Mouse (Mus musculus): ENCODE results near the gene Gm7137. TPM values are rescaled to one million over a fixed set of nuclear protein-coding genes. Genes with fewer than 3 reads are reported as not detected.
"Not testable (repeated sequence)": the region's sequence is repeated elsewhere in the genome, so short reads cannot be mapped to it uniquely, and the experiment has no call there.

Gene Gm7137
- total RNA-seq, 1 experiment from 2014 or later: not detected

- ATAC-seq (replicated peaks; ENCODE audit: insufficient number of reproducible peaks, low FRiP score, low TSS enrichment, poor library complexity, severe bottlenecking): no peak
These were observed 18.3 kb downstream of the Gm7137 start for GRCm38 (mm10) chr10:77769727-77770126.

DNA sequence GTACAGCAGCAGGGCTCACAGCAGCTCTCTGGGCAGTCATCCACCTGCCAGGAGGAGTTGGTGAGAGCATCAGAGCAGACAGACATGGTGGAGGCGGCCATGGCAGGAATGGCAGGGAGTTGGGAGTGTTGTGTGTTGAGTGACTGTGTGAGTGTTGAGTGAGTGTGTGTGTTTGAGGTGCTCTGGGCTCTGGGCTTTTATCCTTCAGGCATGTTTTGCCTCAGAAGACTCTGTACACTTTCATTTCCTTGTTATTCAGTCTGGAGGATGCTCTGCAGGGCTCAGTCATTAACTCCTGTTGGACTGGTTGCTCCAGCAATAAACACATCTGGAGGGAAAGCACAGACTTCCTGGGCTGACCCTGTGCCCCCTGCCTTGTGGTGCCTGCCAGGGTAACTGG is 28.4 kb downstream of the Gm7137 start, which contains the start of gene Gm3233:
TSS of gene Gm3233 (minus strand) at position 101 of the 400 bp plus-strand sequence.
- ATAC-seq (replicated peaks; ENCODE audit: insufficient number of reproducible peaks, low FRiP score, low TSS enrichment, poor library complexity, severe bottlenecking): not testable (repeated sequence)

DNA sequence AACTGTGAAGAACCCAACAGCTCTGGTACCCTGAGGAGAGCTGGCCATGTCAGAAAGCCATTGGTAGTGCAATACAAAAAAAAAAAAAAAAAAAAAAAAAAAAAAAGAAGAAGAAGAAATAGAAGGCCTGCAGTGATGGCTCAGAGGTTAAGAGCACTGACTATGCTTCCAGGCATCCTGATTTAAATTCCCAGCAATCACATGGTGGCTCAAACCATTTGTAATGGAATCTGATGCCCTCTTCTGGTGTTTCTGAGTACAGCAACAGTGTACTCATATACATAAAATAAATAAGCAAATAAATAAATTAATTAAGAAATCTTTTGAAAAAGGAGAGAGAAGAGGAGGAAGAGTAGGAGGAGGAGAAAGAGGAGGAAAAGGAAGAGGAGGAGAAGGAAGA is 34.6 kb downstream of the Gm7137 start:
- no peak for ATAC-seq (replicated peaks; ENCODE audit: insufficient number of reproducible peaks, low FRiP score, low TSS enrichment, poor library complexity, severe bottlenecking)

DNA sequence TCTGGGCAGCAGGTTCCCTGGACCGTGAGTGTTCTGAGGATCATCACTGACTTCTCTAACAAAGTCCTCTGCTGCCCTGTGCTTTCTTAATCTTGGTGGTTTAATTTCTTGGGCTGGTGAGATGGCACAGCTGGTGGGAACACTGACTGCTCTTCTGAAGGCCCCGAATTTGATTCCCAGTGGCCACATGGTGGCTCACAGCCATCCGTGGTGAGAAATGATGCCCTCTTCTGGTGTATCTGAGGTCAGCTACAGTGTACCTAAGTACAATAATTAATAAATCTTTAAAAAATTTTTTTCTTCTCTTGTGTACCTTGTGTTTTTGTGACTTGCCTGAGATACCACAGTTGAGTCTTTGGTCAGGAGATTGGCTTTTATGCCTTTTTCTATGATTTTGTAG is 35.7 kb downstream of the Gm7137 start:
- ATAC-seq (replicated peaks; ENCODE audit: insufficient number of reproducible peaks, low FRiP score, low TSS enrichment, poor library complexity, severe bottlenecking): not testable (repeated sequence)

DNA sequence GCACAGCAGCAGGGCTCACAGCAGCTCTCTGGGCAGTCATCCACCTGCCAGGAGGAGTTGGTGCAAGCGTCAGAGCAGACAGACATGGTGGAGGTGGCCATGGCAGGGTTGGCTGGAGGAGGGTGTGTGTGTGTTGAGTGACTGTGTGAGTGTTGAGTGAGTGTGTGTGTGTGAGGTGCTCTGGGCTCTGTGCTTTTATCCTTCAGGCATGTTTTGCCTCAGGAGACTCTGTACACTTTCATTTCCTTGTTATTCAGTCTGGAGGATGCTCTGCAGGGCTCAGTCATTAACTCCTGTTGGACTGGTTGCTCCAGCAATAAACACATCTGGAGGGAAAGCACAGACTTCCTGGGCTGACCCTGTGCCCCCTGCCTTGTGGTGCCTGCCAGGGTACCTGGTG is 36.7 kb downstream of the Gm7137 start, which contains the start of gene Gm9736:
TSS of gene Gm9736 (minus strand) at position 101 of the 400 bp plus-strand sequence.
- not testable (repeated sequence) for ATAC-seq (replicated peaks; ENCODE audit: insufficient number of reproducible peaks, low FRiP score, low TSS enrichment, poor library complexity, severe bottlenecking)

GRCm38 (mm10) chr10:77750686-77751085 is 37.3 kb downstream of the Gm7137 start:
- ATAC-seq (replicated peaks; ENCODE audit: insufficient number of reproducible peaks, low FRiP score, low TSS enrichment, poor library complexity, severe bottlenecking): not testable (repeated sequence)

GRCm38 (mm10) chr10:77741924-77742688 is 45.9 kb downstream of the Gm7137 start, which contains the start of gene Gm18596:
Gene Gm18596, minus strand, starts transcription at chr10:77742638.
- ATAC-seq (replicated peaks; ENCODE audit: insufficient number of reproducible peaks, low FRiP score, low TSS enrichment, poor library complexity, severe bottlenecking): not testable (repeated sequence)

DNA sequence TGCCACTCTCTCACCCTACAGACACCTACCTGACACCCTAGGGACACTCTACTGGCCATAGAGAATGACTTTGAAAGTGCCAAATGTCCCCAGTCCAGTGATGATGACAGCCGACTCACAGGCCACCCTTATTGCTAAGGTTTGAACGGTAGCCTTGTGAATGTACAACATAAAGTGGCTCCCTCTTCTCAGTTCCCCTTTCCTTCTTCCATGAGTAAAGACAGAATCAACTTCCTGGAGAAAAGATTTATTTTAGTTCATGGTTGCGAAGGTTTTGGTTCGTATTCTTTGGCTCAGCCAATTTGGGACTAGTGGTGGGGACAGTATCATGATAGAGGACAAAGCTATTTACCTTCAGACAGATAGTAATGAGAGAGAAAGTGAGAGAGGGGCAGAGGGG is 49.1 kb downstream of the Gm7137 start:
- no peak for ATAC-seq (replicated peaks; ENCODE audit: insufficient number of reproducible peaks, low FRiP score, low TSS enrichment, poor library complexity, severe bottlenecking)

Other genes with a start within 250 kb of the Gm7137 start
- gene Pttg1ip, start 206.5 kb downstream of the Gm7137 start, total RNA-seq (2017): 79.9 to 128 TPM (median 104 TPM) in 3 replicates
- 84.2 to 128 TPM (median 126 TPM) in 3 replicates for gene Sumo3, start 182.1 kb downstream of the Gm7137 start, total RNA-seq (2017)
- 1.7 to 5.5 TPM in 2 of 3 replicates, not detected in the other for gene Gm49325, start 182.0 kb downstream of the Gm7137 start, total RNA-seq (2017)
- 60.6 to 127 TPM (median 70.3 TPM) in 3 replicates for gene Ube2g2, start 165.9 kb downstream of the Gm7137 start, total RNA-seq (2017)
- not detected in 3 replicates for gene Tspear, start 101.6 kb downstream of the Gm7137 start, total RNA-seq (2017)
- not detected in 3 replicates for gene Gm19402, start 97.4 kb downstream of the Gm7137 start, total RNA-seq (2017)
- not detected in 3 replicates for gene Gm9508, start 91.0 kb downstream of the Gm7137 start, total RNA-seq (2017)
- not detected in 3 replicates for gene Gm10272, start 81.6 kb downstream of the Gm7137 start, total RNA-seq (2017)
- gene Gm10024, start 76.7 kb downstream of the Gm7137 start, total RNA-seq (2017): not detected in 3 replicates
- gene Gm10142, start 72.4 kb downstream of the Gm7137 start, total RNA-seq (2017): not detected in 3 replicates
- gene Krtap12-1, start 67.6 kb downstream of the Gm7137 start, total RNA-seq (2017): not detected in 3 replicates
- gene Gm10100, start 61.7 kb downstream of the Gm7137 start, total RNA-seq (2017): not detected in 3 replicates
- gene Gm18596, start 45.6 kb downstream of the Gm7137 start, total RNA-seq (2017): not detected in 3 replicates
- not detected in 3 replicates for gene Gm9736, start 36.8 kb downstream of the Gm7137 start, total RNA-seq (2017)
- gene Gm3233, start 28.5 kb downstream of the Gm7137 start, total RNA-seq (2017): not detected in 3 replicates
- gene Gm3238, start 16.9 kb downstream of the Gm7137 start, total RNA-seq (2017): not detected in 3 replicates
- not detected in 3 replicates for gene Gm7138, start 11.3 kb downstream of the Gm7137 start, total RNA-seq (2017)
- not detected in 3 replicates for gene Gm3250, start 5.7 kb downstream of the Gm7137 start, total RNA-seq (2017)
- not detected in 3 replicates for gene Gm9639, start 6.9 kb upstream of the Gm7137 start, total RNA-seq (2017)
- gene Gm19668, start 10.9 kb upstream of the Gm7137 start, total RNA-seq (2017): not detected in 3 replicates
- gene Gm9507, start 23.6 kb upstream of the Gm7137 start, total RNA-seq (2017): not detected in 3 replicates
- gene Gm2696, start 26.5 kb upstream of the Gm7137 start, total RNA-seq (2017): not detected in 3 replicates
- gene Krtap10-4, start 38.9 kb upstream of the Gm7137 start, total RNA-seq (2017): not detected in 3 replicates
- not detected in 3 replicates for gene Krtap10-10, start 47.7 kb upstream of the Gm7137 start, total RNA-seq (2017)
- not detected in 3 replicates for gene Gm36176, start 58.6 kb upstream of the Gm7137 start, total RNA-seq (2017)
- gene Gm10318, start 64.7 kb upstream of the Gm7137 start, total RNA-seq (2017): not detected in 3 replicates
- not detected in 3 replicates for gene Gm3285, start 73.8 kb upstream of the Gm7137 start, total RNA-seq (2017)
- gene Lrrc3, start 114.3 kb upstream of the Gm7137 start, total RNA-seq (2017): not detected in 3 replicates
- 27.0 to 37.5 TPM (median 35.8 TPM) in 3 replicates for gene Trpm2, start 182.4 kb upstream of the Gm7137 start, total RNA-seq (2017)
- gene 1810043G02Rik, start 190.3 kb upstream of the Gm7137 start, total RNA-seq (2017): 4.8 to 8.2 TPM (median 5.5 TPM) in 3 replicates
- gene Pfkl, start 221.9 kb upstream of the Gm7137 start, total RNA-seq (2017): 46.0 to 51.9 TPM (median 46.4 TPM) in 3 replicates